Mouse (Mus musculus) thymus, adult 2 months (tissue): ENCODE measurements around the gene Dcaf4.

Experiments
- CTCF ChIP-seq: fragments of 200-500 bp; IDR thresholded peaks from 2 replicates; pipeline ENCODE4 v1.5.1; 2012; ENCODE audit warnings: mild to moderate bottlenecking, control low read depth, low read length, moderate library complexity, borderline replicate concordance; ENCODE audit not compliant: control insufficient read depth, poor library complexity, insufficient read depth; ENCODE audit errors: extremely low read depth
- POLR2A ChIP-seq: fragments of 200-500 bp; IDR thresholded peaks from 2 replicates; pipeline ENCODE4 v1.6.1; 2012; ENCODE audit warnings: mild to moderate bottlenecking, low read length, control low read depth, moderate library complexity; ENCODE audit not compliant: control insufficient read depth, poor library complexity, insufficient read depth; ENCODE audit errors: extremely low read depth

- no peak for TF ChIP-seq CTCF
- TF ChIP-seq POLR2A: no peak
Measured at GRCm38 (mm10) chr12:83543997-83544396, 23.7 kb downstream of the Dcaf4 start.
